Mouse (Mus musculus): ENCODE data around the gene Pik3ap1. TPM values are rescaled to one million over a fixed set of nuclear protein-coding genes. Genes with fewer than 3 reads are reported as not detected.

Pik3ap1 gene
- polyA plus RNA-seq, 1 experiment from 2014 or later = 2.9 TPM

- peaks cover 20% of the 10 kb centered on the region for H3K27me3 ChIP-seq
- no peaks in the 10 kb centered on the region for H3K9me3 ChIP-seq (replicated peaks)
- no peak overlapping the region for H3K27ac ChIP-seq
- H3K36me3 ChIP-seq = no peaks in the 10 kb centered on the region
- peak overlapping the region; percentile 98 for H3K4me2 ChIP-seq (replicated peaks)
- H3K9ac ChIP-seq = peak overlapping the region; percentile 59; the same call in 1 of the 2 replicates
- peaks cover 8% of the 10 kb centered on the region for H3K4me1 ChIP-seq
- 14% methylated on average over 12 of the region's 12 CpGs for WGBS
- H3K4me3 ChIP-seq = peak overlapping the region; percentile 50
- ATAC-seq (ENCODE audit: low FRiP score) = no peak
Observed at GRCm38 (mm10) chr19:41384406-41384851, 473 bp downstream of the Pik3ap1 start.

- no peak overlapping the region for H3K4me2 ChIP-seq (replicated peaks)
- peaks cover 8% of the 10 kb centered on the region for H3K4me1 ChIP-seq
- H3K9me3 ChIP-seq (replicated peaks) = no peaks in the 10 kb centered on the region
- no peaks in the 10 kb centered on the region for H3K36me3 ChIP-seq
- ATAC-seq (ENCODE audit: low FRiP score) = no peak
- no peak overlapping the region for H3K27ac ChIP-seq
- 80% methylated on average over 3 of the region's 3 CpGs for WGBS
- H3K4me3 ChIP-seq = no peak overlapping the region
- H3K9ac ChIP-seq = no peak overlapping the region
- H3K27me3 ChIP-seq = peaks cover 20% of the 10 kb centered on the region
Observed at GRCm38 (mm10) chr19:41382391-41382978, 2.4 kb downstream of the Pik3ap1 start.

- Histone ChIP-seq H3K9me3 (replicated peaks) (no peaks in the 10 kb centered on the region), H3K27me3 (peaks cover 20% of the 10 kb centered on the region), H3K4me2 (replicated peaks) (no peak overlapping the region), H3K4me1 (peaks cover 8% of the 10 kb centered on the region), H3K4me3 (no peak overlapping the region), H3K9ac (no peak overlapping the region), H3K36me3 (no peaks in the 10 kb centered on the region), H3K27ac (no peak overlapping the region)
- 65% methylated on average over 9 of the region's 9 CpGs for WGBS
- ATAC-seq (ENCODE audit: low FRiP score) = no peak
Observed at GRCm38 (mm10) chr19:41381581-41382239, 3.2 kb downstream of the Pik3ap1 start.

GRCm38 (mm10) chr19:41379195-41379594, 5.7 kb downstream of the Pik3ap1 start:
- no peaks in the 10 kb centered on the region for H3K9me3 ChIP-seq (replicated peaks)
- no peaks in the 10 kb centered on the region for H3K36me3 ChIP-seq
- H3K9ac ChIP-seq = no peak overlapping the region
- no peak overlapping the region for H3K4me2 ChIP-seq (replicated peaks)
- no peak for ATAC-seq (ENCODE audit: low FRiP score)
- H3K4me3 ChIP-seq = no peak overlapping the region
- H3K27ac ChIP-seq = no peak overlapping the region
- H3K27me3 ChIP-seq = peaks cover 4% of the 10 kb centered on the region
- no peaks in the 10 kb centered on the region for H3K4me1 ChIP-seq
- WGBS = 97% methylated on average over 3 of the region's 3 CpGs

- Histone ChIP-seq H3K4me3 (no peak overlapping the region), H3K4me2 (replicated peaks) (no peak overlapping the region), H3K27me3 (no peaks in the 10 kb centered on the region), H3K9me3 (replicated peaks) (no peaks in the 10 kb centered on the region), H3K36me3 (no peaks in the 10 kb centered on the region), H3K27ac (no peak overlapping the region), H3K4me1 (no peaks in the 10 kb centered on the region), H3K9ac (no peak overlapping the region)
- ATAC-seq (ENCODE audit: low FRiP score) = no peak
- 83% methylated on average over 21 of the region's 21 CpGs for WGBS
Observed at GRCm38 (mm10) chr19:41375791-41376190, 9.1 kb downstream of the Pik3ap1 start.

GRCm38 (mm10) chr19:41375096-41375495, 9.8 kb downstream of the Pik3ap1 start:
- Histone ChIP-seq H3K27ac (no peak overlapping the region), H3K4me1 (no peaks in the 10 kb centered on the region), H3K4me3 (no peak overlapping the region), H3K4me2 (replicated peaks) (no peak overlapping the region), H3K27me3 (no peaks in the 10 kb centered on the region), H3K9me3 (replicated peaks) (no peaks in the 10 kb centered on the region), H3K36me3 (no peaks in the 10 kb centered on the region), H3K9ac (no peak overlapping the region)
- 84% methylated on average over 1 of the region's 1 CpGs for WGBS
- no peak for ATAC-seq (ENCODE audit: low FRiP score)

GRCm38 (mm10) chr19:41374658-41375057, 10.2 kb downstream of the Pik3ap1 start:
- Histone ChIP-seq H3K9ac (no peak overlapping the region), H3K9me3 (replicated peaks) (no peaks in the 10 kb centered on the region), H3K4me1 (no peaks in the 10 kb centered on the region), H3K4me3 (no peak overlapping the region), H3K36me3 (no peaks in the 10 kb centered on the region), H3K27me3 (no peaks in the 10 kb centered on the region), H3K27ac (no peak overlapping the region), H3K4me2 (replicated peaks) (no peak overlapping the region)
- 92% methylated on average over 5 of the region's 5 CpGs for WGBS
- ATAC-seq (ENCODE audit: low FRiP score) = no peak

- H3K9me3 ChIP-seq (replicated peaks) = no peaks in the 10 kb centered on the region
- no peaks in the 10 kb centered on the region for H3K27me3 ChIP-seq
- H3K4me2 ChIP-seq (replicated peaks) = no peak overlapping the region
- 91% methylated on average over 4 of the region's 4 CpGs for WGBS
- no peak for ATAC-seq (ENCODE audit: low FRiP score)
- no peak overlapping the region for H3K27ac ChIP-seq
- H3K9ac ChIP-seq = no peak overlapping the region
- no peak overlapping the region for H3K4me3 ChIP-seq
- no peaks in the 10 kb centered on the region for H3K4me1 ChIP-seq
- H3K36me3 ChIP-seq = no peaks in the 10 kb centered on the region
Observed at GRCm38 (mm10) chr19:41372322-41372721, 12.6 kb downstream of the Pik3ap1 start.

- Histone ChIP-seq H3K9ac (no peak overlapping the region), H3K9me3 (replicated peaks) (no peaks in the 10 kb centered on the region), H3K4me3 (no peak overlapping the region), H3K27me3 (no peaks in the 10 kb centered on the region), H3K27ac (no peak overlapping the region), H3K4me1 (no peaks in the 10 kb centered on the region), H3K36me3 (no peaks in the 10 kb centered on the region), H3K4me2 (replicated peaks) (no peak overlapping the region)
- WGBS = 87% methylated on average over 4 of the region's 4 CpGs
- no peak for ATAC-seq (ENCODE audit: low FRiP score)
Observed at GRCm38 (mm10) chr19:41371373-41371772, 13.5 kb downstream of the Pik3ap1 start.

- Histone ChIP-seq H3K4me1 (no peaks in the 10 kb centered on the region), H3K27ac (no peak overlapping the region), H3K36me3 (no peaks in the 10 kb centered on the region), H3K4me2 (replicated peaks) (no peak overlapping the region), H3K4me3 (no peak overlapping the region), H3K9ac (no peak overlapping the region), H3K27me3 (no peaks in the 10 kb centered on the region), H3K9me3 (replicated peaks) (no peaks in the 10 kb centered on the region)
- 82% methylated on average over 11 of the region's 11 CpGs for WGBS
- ATAC-seq (ENCODE audit: low FRiP score) = no peak
Observed at GRCm38 (mm10) chr19:41369557-41370460, 15.1 kb downstream of the Pik3ap1 start.

- Histone ChIP-seq H3K9me3 (replicated peaks) (no peaks in the 10 kb centered on the region), H3K36me3 (no peaks in the 10 kb centered on the region), H3K4me2 (replicated peaks) (no peak overlapping the region), H3K27me3 (no peaks in the 10 kb centered on the region), H3K9ac (no peak overlapping the region), H3K27ac (no peak overlapping the region), H3K4me3 (no peak overlapping the region), H3K4me1 (no peaks in the 10 kb centered on the region)
- no peak for ATAC-seq (ENCODE audit: low FRiP score)
- 83% methylated on average over 9 of the region's 9 CpGs for WGBS
Observed at GRCm38 (mm10) chr19:41366854-41367517, 17.9 kb downstream of the Pik3ap1 start.

All from hindbrain, embryonic 12.5 days (tissue).